Mouse (Mus musculus): ENCODE data around the gene Ackr1.

Gene Ackr1

GRCm38 (mm10) chr1:173333312-173334253 is at the start of gene Ackr1:
TSS of gene Ackr1 (minus strand) at chr1:173333750.
- no peak for DNase-seq (ENCODE audit: low spot score in 2 of 2)

DNA sequence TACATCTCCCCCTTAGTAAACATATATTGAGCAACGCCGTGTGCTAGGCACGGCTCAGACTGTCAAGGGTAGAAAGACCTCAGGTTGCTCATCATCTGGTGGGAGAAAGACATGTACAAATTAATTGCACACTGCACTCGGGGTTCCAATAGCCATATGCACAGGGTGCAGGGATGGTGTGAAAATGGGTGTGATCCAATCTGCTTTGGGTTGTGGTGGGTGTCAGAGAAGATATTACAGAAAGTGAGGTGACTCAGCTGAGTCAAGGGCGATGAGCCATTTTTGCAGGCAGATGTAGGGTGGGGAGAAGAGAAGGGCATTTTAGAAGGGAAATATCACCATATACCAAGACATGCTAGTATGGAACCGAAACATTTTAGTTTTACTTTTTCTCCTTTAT is 47.9 kb upstream of the Ackr1 start:
- no peak for DNase-seq (ENCODE audit: low spot score in 2 of 2)

GRCm38 (mm10) chr1:173377380-173378112 is 44.0 kb upstream of the Ackr1 start:
- DNase-seq (ENCODE audit: low spot score in 2 of 2): peak; percentile 40 to 84

GRCm38 (mm10) chr1:173374020-173374419 is 40.5 kb upstream of the Ackr1 start:
- DNase-seq (ENCODE audit: low spot score in 2 of 2): no peak

GRCm38 (mm10) chr1:173371586-173371985 is 38.0 kb upstream of the Ackr1 start:
- DNase-seq (ENCODE audit: low spot score in 2 of 2): no peak

DNA sequence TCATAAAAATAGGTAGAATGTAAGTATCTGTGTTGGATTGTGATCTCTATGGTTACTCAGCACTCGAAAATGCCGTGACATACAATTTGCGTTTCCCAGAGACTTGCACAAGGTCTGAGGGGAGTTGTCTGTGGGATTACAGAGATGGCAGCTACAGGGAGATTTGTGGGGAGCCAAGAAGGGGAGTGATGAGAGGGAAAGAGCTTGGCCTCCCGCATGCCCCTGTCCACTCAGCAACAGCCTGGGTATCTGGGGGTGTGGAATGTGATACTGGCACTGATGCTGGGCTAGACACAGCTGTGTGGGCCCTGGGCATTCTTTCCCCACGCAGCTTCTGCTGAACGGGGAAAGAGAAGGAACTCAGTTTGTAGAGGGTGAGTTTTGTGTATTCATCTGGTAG is 36.9 kb upstream of the Ackr1 start:
- DNase-seq (ENCODE audit: low spot score in 2 of 2): no peak

GRCm38 (mm10) chr1:173369611-173370010 is 36.1 kb upstream of the Ackr1 start:
- no peak for DNase-seq (ENCODE audit: low spot score in 2 of 2)

DNA sequence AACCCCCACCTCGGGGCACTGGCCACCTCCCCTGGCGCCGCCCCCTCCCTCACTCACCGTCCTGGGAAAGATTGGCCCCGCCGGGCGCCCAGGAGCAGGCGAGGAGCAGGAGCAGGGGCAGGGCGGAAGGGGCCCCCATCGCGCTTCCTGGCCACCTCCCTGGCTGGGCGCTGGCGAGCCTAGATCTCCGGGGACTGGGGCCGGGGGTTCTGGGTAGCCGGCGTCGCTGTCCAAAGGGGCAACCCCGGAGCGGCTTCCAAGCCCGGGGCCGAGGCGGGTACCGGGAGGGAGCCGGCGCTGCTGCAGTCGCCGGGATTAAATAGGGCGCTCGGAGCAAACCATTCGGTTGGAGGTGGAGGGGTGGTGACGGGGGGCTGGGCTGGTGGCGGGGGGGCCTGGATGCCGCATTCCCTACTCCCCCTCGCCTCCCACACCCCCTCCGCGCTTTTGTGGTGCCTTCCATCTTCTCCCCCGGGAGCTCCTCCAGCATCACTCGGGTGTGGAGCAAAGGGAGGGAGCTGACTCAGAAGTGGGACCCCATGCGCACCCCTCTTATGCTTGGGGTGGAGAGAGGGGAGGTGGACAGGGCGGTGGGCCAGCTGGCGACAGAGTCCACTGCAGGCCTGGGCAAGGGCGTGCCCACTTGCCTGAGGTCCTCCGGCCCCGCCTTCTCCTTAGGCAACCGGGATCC is 34.0 kb upstream of the Ackr1 start, which contains the start of gene Cadm3:
Cadm3 (minus strand) TSS at position 340 of the 691 bp plus-strand sequence.
- peak; percentile 39 to 73 for DNase-seq (ENCODE audit: low spot score in 2 of 2)

- peak in 1 of 2 experiments; percentile 68 for DNase-seq (ENCODE audit: low spot score in 2 of 2)
These were observed 33.3 kb upstream of the Ackr1 start for GRCm38 (mm10) chr1:173366701-173367355.

- DNase-seq (ENCODE audit: low spot score in 2 of 2): peak in 1 of 2 experiments; percentile 46
These were observed 32.4 kb upstream of the Ackr1 start for GRCm38 (mm10) chr1:173365970-173366409.

DNA sequence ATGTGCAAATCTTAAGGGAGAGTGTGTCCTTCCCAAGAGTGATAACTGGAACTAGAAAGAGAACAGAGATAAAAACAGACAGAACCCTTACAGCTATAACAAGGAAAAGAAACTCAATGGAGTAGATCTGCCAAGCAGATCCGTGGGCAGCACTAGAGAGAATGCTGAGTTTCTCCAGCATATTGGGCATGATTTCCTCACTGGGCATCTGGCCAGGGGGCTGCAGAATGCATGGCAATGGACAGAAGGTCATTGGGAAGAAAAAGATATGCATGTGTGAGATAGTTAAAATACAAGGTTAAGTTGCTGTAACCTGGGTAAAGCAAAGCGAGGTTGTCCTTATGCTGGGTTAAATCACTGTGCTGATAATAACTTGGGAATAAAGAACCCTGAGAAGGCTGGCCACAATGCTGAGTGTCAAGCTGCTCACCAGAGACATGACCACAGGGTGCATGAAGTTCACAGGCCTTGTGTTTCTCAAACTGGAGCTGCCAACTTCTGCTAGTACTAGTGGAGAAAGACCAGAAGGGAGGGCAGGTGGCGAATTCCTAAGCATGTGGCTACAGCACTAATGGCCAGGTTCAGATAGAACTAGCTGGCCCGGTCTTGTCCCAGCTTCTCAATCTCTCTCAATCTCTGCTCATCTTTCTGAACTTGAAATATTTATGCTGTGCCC is 30.7 kb upstream of the Ackr1 start:
- no peak for DNase-seq (ENCODE audit: low spot score in 2 of 2)

GRCm38 (mm10) chr1:173363436-173363835 is 29.9 kb upstream of the Ackr1 start:
- DNase-seq (ENCODE audit: low spot score in 2 of 2): no peak

GRCm38 (mm10) chr1:173361651-173362050 is 28.1 kb upstream of the Ackr1 start:
- DNase-seq (ENCODE audit: low spot score in 2 of 2): no peak

GRCm38 (mm10) chr1:173359590-173360290 is 26.2 kb upstream of the Ackr1 start:
- no peak for DNase-seq (ENCODE audit: low spot score in 2 of 2)

GRCm38 (mm10) chr1:173357799-173358198 is 24.2 kb upstream of the Ackr1 start:
- DNase-seq (ENCODE audit: low spot score in 2 of 2): peak in 1 of 2 experiments; percentile 58

GRCm38 (mm10) chr1:173356699-173357098 is 23.1 kb upstream of the Ackr1 start:
- DNase-seq (ENCODE audit: low spot score in 2 of 2): no peak

DNA sequence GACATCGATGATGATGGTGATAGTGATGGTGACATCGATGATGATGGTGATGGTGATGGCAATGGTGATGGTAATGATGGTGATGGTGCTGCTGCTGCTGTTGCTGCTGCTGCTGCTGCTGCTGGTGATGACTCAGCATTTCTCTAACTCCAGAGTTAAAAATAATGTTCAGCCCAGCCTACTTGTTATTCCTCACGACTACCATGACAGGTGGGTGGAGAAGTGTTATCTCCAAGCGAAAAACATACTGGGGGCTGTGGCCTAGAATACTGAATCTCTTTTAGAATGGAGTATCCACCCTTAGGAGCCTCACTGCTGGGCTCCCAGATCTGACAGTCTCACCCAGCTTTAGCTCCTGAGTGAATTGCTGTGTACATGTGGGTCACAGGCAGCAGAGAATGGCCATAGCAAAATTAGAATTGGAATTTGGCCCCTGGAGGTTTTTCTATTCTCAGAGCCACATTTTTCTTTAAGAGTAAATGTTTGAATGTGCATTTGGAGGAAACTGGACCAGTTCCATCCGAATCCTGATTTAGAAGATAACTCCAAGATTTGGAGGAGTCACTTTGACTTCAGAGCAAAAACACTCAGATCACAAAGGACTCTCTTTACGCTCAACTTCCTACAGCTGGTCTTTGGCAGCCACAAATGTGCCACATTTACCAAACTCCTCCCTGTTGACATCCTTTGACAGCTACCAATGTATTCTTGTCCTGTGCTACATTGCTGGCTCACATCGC is 21.7 kb upstream of the Ackr1 start:
- DNase-seq (ENCODE audit: low spot score in 2 of 2): peak in 1 of 2 experiments; percentile 61

- no peak for DNase-seq (ENCODE audit: low spot score in 2 of 2)
These were observed 16.9 kb upstream of the Ackr1 start, which contains the start of gene Aim2 for GRCm38 (mm10) chr1:173350372-173350957. TSS of gene Aim2 (plus strand) at chr1:173350879.

DNA sequence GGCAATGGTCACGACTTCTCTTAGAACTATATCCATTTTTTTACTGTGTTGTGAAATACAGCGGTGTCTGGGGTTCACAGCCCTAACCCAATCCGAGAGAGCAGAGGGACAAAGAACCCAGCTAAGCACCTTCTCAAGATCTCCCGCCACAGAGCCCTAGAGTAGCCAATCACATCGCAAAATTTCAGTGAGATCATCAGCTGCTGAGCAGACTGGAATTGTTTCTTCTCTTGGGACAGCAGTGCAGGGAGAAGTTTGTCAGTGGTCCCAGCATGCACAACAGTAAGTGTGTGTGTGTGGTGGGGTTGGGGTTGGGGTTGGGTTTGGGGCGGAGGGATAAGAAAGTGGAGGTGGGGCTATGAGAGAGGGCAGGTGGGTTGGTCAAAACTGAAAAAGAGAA is 16.4 kb upstream of the Ackr1 start:
- peak in 1 of 2 experiments; percentile 65 for DNase-seq (ENCODE audit: low spot score in 2 of 2)

All from left cerebral cortex, adult 9 months (tissue).